Comparison of ENCODE assay signal across 8 mouse cellular contexts in genomic region chr13:52822165-52823149, GRCm38 (mm10).
DNase-seq lines count a peak whose midpoint lies in the region; ATAC-seq lines count a peak whose summit lies in the region.

No protein-coding gene starts in this region.

- H3K36me3 ChIP-seq in embryonic facial prominence, embryonic 14.5 days (ENCODE audit: control insufficient read depth, insufficient read depth, low read length) = no peaks in the 10 kb centered on the region
- no peaks in the 10 kb centered on the region for H3K36me3 ChIP-seq in limb, embryonic 11.5 days (ENCODE audit: control insufficient read depth, insufficient read depth, low read length)
- no peaks in the 10 kb centered on the region for H3K36me3 ChIP-seq in midbrain, embryonic 13.5 days

- no peaks in the 10 kb centered on the region for H3K9me3 ChIP-seq in embryonic facial prominence, embryonic 14.5 days (ENCODE audit: control insufficient read depth, low read length)
- no peaks in the 10 kb centered on the region for H3K9me3 ChIP-seq in limb, embryonic 11.5 days (ENCODE audit: control insufficient read depth, low read length)
- H3K9me3 ChIP-seq in midbrain, embryonic 13.5 days = no peaks in the 10 kb centered on the region

- peak overlapping the region; percentile 1; the same call in 1 of the 2 replicates for H3K4me3 ChIP-seq in embryonic facial prominence, embryonic 14.5 days (ENCODE audit: low read depth, low read length)
- H3K4me3 ChIP-seq in limb, embryonic 11.5 days (ENCODE audit: low read depth, low read length) = no peak overlapping the region
- no peak overlapping the region for H3K4me3 ChIP-seq in midbrain, embryonic 13.5 days (replicated peaks)

- 8% methylated on average over 21 of the region's 23 CpGs for WGBS in embryonic facial prominence, embryonic 14.5 days
- WGBS in limb, embryonic 11.5 days = 36% methylated on average over 21 of the region's 23 CpGs
- WGBS in midbrain, embryonic 13.5 days = 22% methylated on average over 21 of the region's 23 CpGs

- peak overlapping the region; percentile 46 for H3K27ac ChIP-seq in embryonic facial prominence, embryonic 14.5 days (replicated peaks; ENCODE audit: low read depth, low read length)
- H3K27ac ChIP-seq in limb, embryonic 11.5 days (replicated peaks; ENCODE audit: low read depth, low read length) = peak overlapping the region; percentile 18; the same call in 1 of the 2 replicates
- H3K27ac ChIP-seq in midbrain, embryonic 13.5 days = no peak overlapping the region

- peak; percentile 33 for DNase-seq in layer of hippocampus, adult 11-12 months (ENCODE audit: low spot score)
- no peak for DNase-seq in layer of hippocampus, postnatal 10 days (ENCODE audit: low spot score in 2 of 2)
- peak; percentile 74 for DNase-seq in embryonic facial prominence, embryonic 14.5 days (ENCODE audit: low spot score)
- DNase-seq in limb, embryonic 11.5 days (ENCODE audit: low spot score) = peak; percentile 55
- no peak for DNase-seq in thymus, postnatal 25 days
- no peak for DNase-seq in thymus, adult 18-20 months

- H3K27me3 ChIP-seq in embryonic facial prominence, embryonic 14.5 days (replicated peaks; ENCODE audit: control insufficient read depth, insufficient read depth, low read length) = no peaks in the 10 kb centered on the region
- H3K27me3 ChIP-seq in limb, embryonic 11.5 days (ENCODE audit: control insufficient read depth, insufficient read depth, low read length) = no peaks in the 10 kb centered on the region
- H3K27me3 ChIP-seq in midbrain, embryonic 13.5 days = 0 out of 2 replicates have a peak, but pooled peaks cover 12% of the 10 kb centered on the region

- ATAC-seq in embryonic facial prominence, embryonic 14.5 days (ENCODE audit: low read depth) = peak; percentile 71; the same call in 1 of the 2 replicates
- peak; percentile 18 to 44; a peak in 1 of 4 replicates for ATAC-seq in hematopoietic stem cell, adult 5-6 weeks (replicated peaks in 1 of 2; ENCODE audit: insufficient read depth in 1 of 2, low FRiP score in 2 of 2, low TSS enrichment in 1 of 2, low read depth in 1 of 2, poor library complexity in 2 of 2, severe bottlenecking in 2 of 2)
- ATAC-seq in limb, embryonic 11.5 days (ENCODE audit: insufficient number of reproducible peaks, low FRiP score, low TSS enrichment, low read depth) = peak; percentile 80
- ATAC-seq in midbrain, embryonic 13.5 days = peak; percentile 61

- H3K9ac ChIP-seq in embryonic facial prominence, embryonic 14.5 days (ENCODE audit: low read depth, low read length) = no peak overlapping the region
- H3K9ac ChIP-seq in limb, embryonic 11.5 days (ENCODE audit: low read length) = 0 out of 2 replicates have a peak overlapping the region, but pooled peaks have one; percentile 9
- no peak overlapping the region for H3K9ac ChIP-seq in midbrain, embryonic 13.5 days (replicated peaks)

- H3K4me2 ChIP-seq in embryonic facial prominence, embryonic 14.5 days (ENCODE audit: low read depth, low read length) = peak overlapping the region; percentile 42
- peak overlapping the region; percentile 10; the same call in 1 of the 2 replicates for H3K4me2 ChIP-seq in limb, embryonic 11.5 days (ENCODE audit: low read depth, severe bottlenecking)
- peak overlapping the region; percentile 38 for H3K4me2 ChIP-seq in midbrain, embryonic 13.5 days (replicated peaks)

- H3K4me1 ChIP-seq in embryonic facial prominence, embryonic 14.5 days (ENCODE audit: control insufficient read depth, insufficient read depth, low read length) = peaks cover 36% of the 10 kb centered on the region
- H3K4me1 ChIP-seq in limb, embryonic 11.5 days (ENCODE audit: control insufficient read depth, insufficient read depth, low read length) = peaks cover 28% of the 10 kb centered on the region
- H3K4me1 ChIP-seq in midbrain, embryonic 13.5 days (replicated peaks) = peaks cover 21% of the 10 kb centered on the region

Comparison
In these comparisons a context has a peak if more than half of its experiments do, and no peak if none do; other contexts are left out.
1. DNase-seq: peak in layer of hippocampus, adult 11-12 months (single experiment), embryonic facial prominence, embryonic 14.5 days (single experiment) and limb, embryonic 11.5 days (single experiment); none in layer of hippocampus, postnatal 10 days (0 of 2), thymus, postnatal 25 days (single experiment) and thymus, adult 18-20 months (0 of 2).
2. Peak in every context shown above with its lines, with median percentiles within 50 percentile points of each other: ATAC-seq and H3K4me2 ChIP-seq.